Mouse (Mus musculus) CH12.LX (cell line): ENCODE results near the gene Rbfox1. TPM values are rescaled to one million over a fixed set of nuclear protein-coding genes. Genes with fewer than 3 reads are reported as not detected.

ENCODE experiments used
- DNase-seq: peaks from one replicate; pipeline ENCODE4 v3.0.0-alpha.2; 2013; ENCODE audit errors: extremely low read depth
- H3K27ac ChIP-seq: 2 replicates; pipeline ENCODE4 v1.5.1; 2012; ENCODE audit warnings: low read depth, mild to moderate bottlenecking, control low read depth, moderate library complexity; ENCODE audit not compliant: insufficient read depth
- H3K27me3 ChIP-seq: replicated peaks from 2 replicates; pipeline ENCODE3; 2012; ENCODE audit warnings: inconsistent platforms
- H3K36me3 ChIP-seq, 2 experiments: replicated peaks in 1 of 2; 2 replicates each; pipeline versions ENCODE3 to v1.6.1; 2012; ENCODE audit warnings: inconsistent platforms in 1 of 2, low read length in 1 of 2, mild to moderate bottlenecking in 1 of 2, mixed read lengths in 1 of 2, moderate library complexity in 1 of 2; ENCODE audit not compliant: control insufficient read depth in 1 of 2, insufficient read depth in 1 of 2
- H3K4me1 ChIP-seq, 2 experiments: 2 replicates each; pipeline ENCODE4 v1.6.1; 2012; ENCODE audit warnings: inconsistent platforms in 1 of 2, moderate library complexity in 1 of 2; ENCODE audit not compliant: insufficient read depth in 2 of 2, control insufficient read depth in 1 of 2
- H3K4me2 ChIP-seq: 2 replicates; pipeline ENCODE4 v1.6.1; 2012; ENCODE audit warnings: low read depth, mild to moderate bottlenecking, control low read depth; ENCODE audit not compliant: poor library complexity, insufficient read depth, severe bottlenecking
- H3K4me3 ChIP-seq, 3 experiments: fragments of 150-350 bp in 1 of 3; sonication (generic) in 1 of 3; replicated peaks in 1 of 3; 2 replicates each; pipeline versions ENCODE3 to v1.5.1; 2011 to 2012; ENCODE audit warnings: low read depth in 2 of 3, low read length in 2 of 3, mild to moderate bottlenecking in 2 of 3, moderate library complexity in 2 of 3, control low read depth in 1 of 3, improper control_type of control experiment in 1 of 3, inconsistent platforms in 1 of 3, mixed read lengths in 1 of 3; ENCODE audit not compliant: poor library complexity in 1 of 3
- H3K79me2 ChIP-seq: replicated peaks from 2 replicates; pipeline ENCODE4 v1.6.1; 2012; ENCODE audit warnings: mild to moderate bottlenecking, moderate library complexity; ENCODE audit not compliant: control insufficient read depth, poor library complexity, insufficient read depth, severe bottlenecking; ENCODE audit errors: extremely low read depth
- H3K9ac ChIP-seq: 2 replicates; pipeline ENCODE4 v1.6.1; 2012; ENCODE audit warnings: low read depth, mild to moderate bottlenecking, control low read depth, moderate library complexity; ENCODE audit not compliant: insufficient read depth
- H3K9me3 ChIP-seq: replicated peaks from 2 replicates; pipeline ENCODE3; 2012; ENCODE audit warnings: low read length, inconsistent platforms, mixed read lengths
- BHLHE40 ChIP-seq: IDR thresholded peaks from 2 replicates; pipeline ENCODE4 v1.6.1; 2011; ENCODE audit warnings: mild to moderate bottlenecking, low read depth, low read length, improper control_type of control experiment
- CHD1 ChIP-seq: IDR thresholded peaks from 2 replicates; pipeline ENCODE4 v1.6.1; 2012; ENCODE audit warnings: low read depth, low read length, improper control_type of control experiment, inconsistent platforms
- E2F4 ChIP-seq: IDR thresholded peaks from 2 replicates; pipeline ENCODE4 v1.6.1; 2011; ENCODE audit warnings: low read depth, low read length, improper control_type of control experiment; ENCODE audit not compliant: insufficient replicate concordance
- ELF1 ChIP-seq: IDR thresholded peaks from 2 replicates; pipeline ENCODE4 v1.6.1; 2014; ENCODE audit warnings: low read depth, mild to moderate bottlenecking, inconsistent platforms, low read length, improper control_type of control experiment
- GABPA ChIP-seq: IDR thresholded peaks from 2 replicates; pipeline ENCODE4 v1.6.1; 2012; ENCODE audit warnings: low read depth, low read length, improper control_type of control experiment, inconsistent platforms; ENCODE audit not compliant: insufficient replicate concordance
- MAFK ChIP-seq: IDR thresholded peaks from 2 replicates; pipeline ENCODE4 v1.6.1; 2011; ENCODE audit warnings: low read length, improper control_type of control experiment; ENCODE audit not compliant: insufficient replicate concordance
- MAX ChIP-seq: IDR thresholded peaks from 2 replicates; pipeline ENCODE4 v1.6.1; 2011; ENCODE audit warnings: low read length, improper control_type of control experiment
- POLR2A ChIP-seq: IDR thresholded peaks from 2 replicates; pipeline ENCODE4 v1.6.1; 2011; ENCODE audit warnings: low read depth, mild to moderate bottlenecking, improper control_type of control experiment, low read length
- POLR2AphosphoS2 ChIP-seq: IDR thresholded peaks from 2 replicates; pipeline ENCODE4 v1.6.1; 2011; ENCODE audit warnings: low read depth, low read length, improper control_type of control experiment
- RCOR1 ChIP-seq: conservative IDR thresholded peaks from 2 replicates; pipeline ENCODE4 v1.6.1; 2012; ENCODE audit warnings: low read depth, mild to moderate bottlenecking, inconsistent platforms, low read length, improper control_type of control experiment
- SIN3A ChIP-seq: IDR thresholded peaks from 2 replicates; pipeline ENCODE4 v1.6.1; 2012; ENCODE audit warnings: low read length, improper control_type of control experiment, inconsistent platforms
- TCF12 ChIP-seq: IDR thresholded peaks from 2 replicates; pipeline ENCODE4 v1.6.1; 2014; ENCODE audit warnings: low read depth, mild to moderate bottlenecking, inconsistent platforms, low read length, improper control_type of control experiment
- UBTF ChIP-seq: IDR thresholded peaks from 2 replicates; pipeline ENCODE4 v1.6.1; 2012; ENCODE audit warnings: low read depth, mild to moderate bottlenecking, inconsistent platforms, low read length, improper control_type of control experiment, moderate library complexity
- USF1 ChIP-seq: IDR thresholded peaks from 2 replicates; pipeline ENCODE4 v1.6.1; 2014; ENCODE audit warnings: low read depth, mild to moderate bottlenecking, inconsistent platforms, low read length, improper control_type of control experiment
- USF2 ChIP-seq: conservative IDR thresholded peaks from 2 replicates; pipeline ENCODE4 v1.6.1; 2011; ENCODE audit warnings: low read depth, low read length, improper control_type of control experiment
- ZMIZ1 ChIP-seq: IDR thresholded peaks from 2 replicates; pipeline ENCODE4 v1.6.1; 2012; ENCODE audit warnings: low read depth, mild to moderate bottlenecking, inconsistent platforms, low read length, improper control_type of control experiment
- dilution Hi-C: fragments of 300-500 bp; cut with MboI; formaldehyde crosslinking; loops from 2 replicates; pipeline ENCODE4 v1.14.3; 2020; ENCODE audit warnings: low sequenced_read_pairs; ENCODE audit not compliant: extremely low pct_unique_long_range_greater_than_20kb, extremely low pct_ligation_motif_present
- in situ Hi-C: fragments of 300-500 bp; cut with MboI; formaldehyde crosslinking; loops from 3 replicates; pipeline ENCODE4 v1.14.3; 2019; ENCODE audit warnings: low sequenced_read_pairs, low pct_ligation_motif_present, low pct_unique_long_range_greater_than_20kb, mixed read lengths
- polyA plus RNA-seq: library from polyadenylated mRNA; unstranded; fragments of >175 nt; gene quantifications from 2 replicates; pipeline ENCODE4 v1.2.1, GENCODE M21; 2012; ENCODE audit warnings: low read depth; ENCODE audit not compliant: insufficient read length
- total RNA-seq, 2 experiments: library from RNA; depleted of rRNA; stranded (reverse); fragments of 300-350 nt in 1 of 2; fragments of >200 nt in 1 of 2; gene quantifications; 2 replicates each; pipeline ENCODE4 v1.2.3; 2012 to 2014

Rbfox1 gene
- total and polyA plus RNA-seq, 3 experiments = not detected

- H3K9ac ChIP-seq = no peak overlapping the region
- in situ Hi-C loops = no loop called here
- no peak for DNase-seq
- no peak overlapping the region for H3K4me2 ChIP-seq
- no peaks in the 10 kb centered on the region for H3K4me1 ChIP-seq
- dilution Hi-C loops = no loop called here
- no peak for TF ChIP-seq USF1
- no peak for TF ChIP-seq MAFK
- TF ChIP-seq E2F4 = no peak
- no peak for TF ChIP-seq RCOR1
- TF ChIP-seq BHLHE40 = no peak
- no peak for TF ChIP-seq USF2
- no peak for TF ChIP-seq TCF12
- TF ChIP-seq SIN3A = no peak
- TF ChIP-seq MAX = no peak
- TF ChIP-seq POLR2AphosphoS2 = no peak
- peaks cover 79% of the 10 kb centered on the region for H3K9me3 ChIP-seq
- H3K79me2 ChIP-seq = no peaks in the 10 kb centered on the region
- no peaks in the 10 kb centered on the region for H3K27me3 ChIP-seq
- no peak overlapping the region for H3K4me3 ChIP-seq
- no peaks in the 10 kb centered on the region for H3K36me3 ChIP-seq
- H3K27ac ChIP-seq = no peak overlapping the region
Observed at GRCm38 (mm10) chr16:7081074-7081568, 1196.0 kb downstream of the Rbfox1 start.

DNA sequence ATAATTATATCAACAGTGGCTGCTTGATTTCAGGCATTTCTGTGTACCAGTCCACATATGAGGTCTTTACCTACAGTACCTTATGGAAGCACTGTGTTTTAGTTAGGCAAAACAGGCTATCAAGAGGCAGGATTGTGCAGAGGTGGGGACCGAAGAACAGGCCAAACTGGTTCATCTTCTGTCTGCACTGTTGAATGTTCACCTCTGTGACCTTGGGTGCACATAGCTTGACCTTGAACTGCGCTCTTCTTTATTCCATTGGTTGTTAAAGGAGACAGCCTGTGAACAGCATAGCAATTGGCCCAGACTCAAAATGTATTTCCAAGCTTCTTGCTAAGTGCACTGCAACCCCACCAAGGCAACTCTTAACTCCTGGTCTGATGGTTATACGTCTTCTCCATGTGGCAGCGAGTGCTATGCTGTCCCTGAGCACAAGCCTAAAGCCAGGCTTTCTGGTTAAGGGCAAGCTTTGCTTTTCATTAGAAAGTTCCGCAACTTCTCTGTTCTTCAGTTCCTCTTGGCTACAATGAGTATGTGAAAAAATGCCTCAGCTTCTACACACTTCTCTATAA is 1196.6 kb downstream of the Rbfox1 start:
- Histone ChIP-seq H3K4me3 (no peak overlapping the region), H3K9ac (no peak overlapping the region), H3K4me1 (no peaks in the 10 kb centered on the region), H3K27ac (no peak overlapping the region), H3K4me2 (no peak overlapping the region), H3K27me3 (no peaks in the 10 kb centered on the region), H3K36me3 (no peaks in the 10 kb centered on the region), H3K9me3 (peaks cover 78% of the 10 kb centered on the region), H3K79me2 (no peaks in the 10 kb centered on the region)
- in situ Hi-C loops = no loop called here
- dilution Hi-C loops = no loop called here
- no peak for TF ChIP-seq ZMIZ1
- TF ChIP-seq POLR2AphosphoS2 = no peak
- TF ChIP-seq POLR2A = no peak
- no peak for TF ChIP-seq CHD1
- no peak for TF ChIP-seq TCF12
- TF ChIP-seq GABPA = no peak
- no peak for TF ChIP-seq UBTF
- TF ChIP-seq ELF1 = no peak
- no peak for DNase-seq
